Mouse (Mus musculus) cerebellum, postnatal 4 days (tissue): ENCODE measurements around the gene Arhgap15.

ENCODE experiments used
- DNase-seq, 2 experiments: peaks; one replicate each; pipeline ENCODE4 v3.0.0; 2022; ENCODE audit warnings: low spot score in 2 of 2, mixed read lengths in 1 of 2

Arhgap15 gene

GRCm38 (mm10) chr2:44184476-44184875 is 435.9 kb downstream of the Arhgap15 start:
- DNase-seq: no peak

GRCm38 (mm10) chr2:44190749-44191148 is 442.1 kb downstream of the Arhgap15 start:
- no peak for DNase-seq

DNA sequence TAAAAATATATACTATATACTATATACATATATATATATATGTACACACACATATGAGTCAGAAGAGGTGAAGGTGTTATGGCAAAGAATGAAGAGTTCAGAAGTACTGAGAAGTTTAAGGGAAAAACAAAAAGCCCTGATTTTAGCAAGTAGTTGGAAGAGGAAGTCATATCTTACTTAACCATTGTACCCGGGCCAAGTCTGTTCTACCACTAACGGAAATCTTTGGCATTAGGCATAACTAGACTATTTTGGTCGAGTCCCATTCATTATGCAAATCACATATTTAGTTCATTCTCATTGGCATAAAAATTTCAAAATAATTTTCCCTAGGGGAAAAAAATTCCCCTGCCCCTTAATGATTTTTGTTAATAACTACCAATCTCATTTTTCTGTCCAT is 443.4 kb downstream of the Arhgap15 start:
- DNase-seq: no peak

DNA sequence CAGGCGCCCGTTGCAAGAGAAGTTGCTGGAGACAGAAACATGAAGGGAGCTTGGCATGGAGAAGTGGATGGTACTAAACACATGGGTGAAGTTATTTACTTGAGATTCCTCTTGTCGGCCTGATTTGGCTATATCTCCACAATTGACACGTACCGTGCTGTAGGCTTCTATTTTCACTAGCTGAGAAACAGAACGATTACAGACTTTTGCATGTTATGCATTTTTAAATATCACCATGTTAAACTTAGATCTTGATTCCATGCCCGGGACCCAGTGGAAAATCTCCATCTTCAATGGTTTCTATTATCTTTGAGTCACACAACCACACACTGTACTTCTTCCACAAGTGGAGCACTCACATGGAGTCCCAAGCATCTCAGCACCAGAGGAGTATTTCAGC is 466.9 kb downstream of the Arhgap15 start:
- DNase-seq: no peak

- no peak for DNase-seq
These were observed 469.2 kb downstream of the Arhgap15 start for GRCm38 (mm10) chr2:44217811-44218210.

DNA sequence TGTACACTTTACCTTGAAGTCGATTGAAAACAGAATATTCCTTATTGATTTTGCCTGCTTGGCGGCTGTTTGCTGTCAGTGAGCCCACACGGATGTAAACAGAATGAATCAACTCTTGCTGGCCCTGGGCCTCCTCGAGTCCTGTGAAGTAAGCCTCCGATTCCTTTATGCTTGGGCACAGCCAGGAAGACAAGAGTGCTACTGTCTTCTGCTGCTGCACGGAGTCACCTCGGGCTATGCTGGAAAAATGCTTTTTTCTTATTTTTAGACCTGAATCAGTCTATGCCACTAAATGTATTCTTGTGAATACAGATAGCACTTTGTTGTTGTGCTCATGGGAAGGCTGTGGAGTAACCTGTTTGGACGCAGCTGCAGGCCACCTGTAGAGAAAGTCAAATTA is 469.7 kb downstream of the Arhgap15 start:
- DNase-seq: no peak

DNA sequence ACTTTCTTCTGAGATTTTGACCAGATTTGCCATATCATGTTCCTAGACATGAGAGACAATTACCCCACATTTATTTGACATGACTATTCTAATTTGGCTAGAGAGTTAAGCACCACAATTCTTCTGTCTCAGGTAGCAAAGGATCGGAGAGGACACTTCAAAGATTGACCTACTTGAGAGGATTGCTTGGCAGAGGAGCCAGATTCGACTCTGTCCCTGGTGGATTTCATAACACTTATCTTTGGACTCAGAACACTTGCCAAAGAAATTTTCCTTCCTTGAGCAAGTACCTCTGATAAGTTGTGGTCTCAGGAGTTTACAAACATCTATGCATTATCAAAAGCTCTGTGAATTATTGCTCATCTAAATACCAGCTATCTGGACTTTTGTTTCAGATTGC is 473.1 kb downstream of the Arhgap15 start:
- DNase-seq: no peak

- no peak for DNase-seq
These were observed 473.6 kb downstream of the Arhgap15 start for GRCm38 (mm10) chr2:44222176-44222753.

DNA sequence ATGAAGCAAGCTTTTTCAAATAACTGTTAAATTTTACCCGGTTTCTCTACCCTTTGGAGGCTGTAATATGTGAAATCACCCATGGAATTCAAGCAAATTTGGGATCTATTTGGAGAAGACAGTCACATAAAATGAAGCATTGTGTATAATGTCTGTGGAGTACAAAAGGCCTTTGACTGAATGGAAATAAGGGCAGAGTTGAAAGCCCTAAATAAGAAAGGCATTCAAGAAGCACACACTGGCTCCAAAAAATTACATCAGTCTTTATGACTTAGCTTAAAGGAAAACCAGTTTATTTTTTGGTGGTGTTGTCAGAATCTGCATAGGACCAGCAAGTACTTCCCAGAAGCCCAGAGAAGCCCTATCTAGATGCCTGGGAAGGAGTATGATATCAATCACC is 486.2 kb downstream of the Arhgap15 start:
- DNase-seq: no peak

- DNase-seq: no peak
These were observed 493.2 kb downstream of the Arhgap15 start for GRCm38 (mm10) chr2:44241657-44242454.

DNA sequence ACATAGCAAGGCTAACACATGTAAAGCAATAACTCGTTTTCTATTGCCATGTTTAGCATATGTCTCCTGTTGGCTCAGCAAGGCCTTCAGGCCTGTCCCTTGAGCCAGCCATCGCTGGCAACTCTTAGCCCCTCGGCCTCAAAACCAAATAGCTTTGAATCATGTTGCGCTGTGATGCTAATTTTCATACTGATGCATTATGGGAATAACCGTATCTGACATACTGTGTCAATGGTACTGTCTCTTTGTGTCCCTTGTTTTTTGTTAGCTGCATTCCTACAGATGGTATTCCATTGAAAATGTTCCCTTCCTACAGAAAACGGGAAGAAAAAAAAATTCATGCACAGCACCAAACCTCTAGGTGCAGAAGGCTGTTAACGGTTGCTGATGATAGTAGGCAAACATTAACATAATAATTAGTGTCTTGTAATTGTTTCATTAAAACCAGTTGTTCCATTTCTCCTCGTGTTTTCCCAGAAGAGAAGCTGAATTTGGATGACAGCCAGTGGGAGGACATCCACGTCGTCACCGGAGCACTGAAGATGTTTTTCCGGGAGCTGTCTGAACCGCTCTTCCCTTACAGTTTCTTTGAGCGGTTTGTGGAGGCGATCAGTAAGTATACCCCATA is 494.1 kb downstream of the Arhgap15 start:
- DNase-seq: no peak

DNA sequence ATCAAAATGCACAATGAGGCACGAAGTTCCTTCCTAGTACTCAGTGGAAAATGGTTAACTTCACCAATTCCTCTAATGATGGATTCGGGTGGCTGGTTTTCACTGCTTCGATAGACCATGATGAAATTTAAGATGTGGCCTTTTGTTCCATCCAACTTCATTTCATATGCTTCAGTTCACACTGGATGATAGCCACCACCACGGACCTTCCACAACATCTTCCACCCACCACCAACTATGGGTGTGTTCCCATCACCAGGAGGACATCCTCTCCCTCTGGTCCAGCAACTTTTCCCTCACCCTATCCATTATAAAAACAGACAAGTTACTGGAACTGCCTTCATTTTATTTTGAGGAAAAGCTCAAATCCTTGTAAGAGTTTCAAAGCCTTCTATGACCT is 506.7 kb downstream of the Arhgap15 start:
- DNase-seq: no peak

GRCm38 (mm10) chr2:44257946-44258345 is 509.3 kb downstream of the Arhgap15 start:
- no peak for DNase-seq

GRCm38 (mm10) chr2:44271455-44272346 is 523.1 kb downstream of the Arhgap15 start:
- DNase-seq: no peak

DNA sequence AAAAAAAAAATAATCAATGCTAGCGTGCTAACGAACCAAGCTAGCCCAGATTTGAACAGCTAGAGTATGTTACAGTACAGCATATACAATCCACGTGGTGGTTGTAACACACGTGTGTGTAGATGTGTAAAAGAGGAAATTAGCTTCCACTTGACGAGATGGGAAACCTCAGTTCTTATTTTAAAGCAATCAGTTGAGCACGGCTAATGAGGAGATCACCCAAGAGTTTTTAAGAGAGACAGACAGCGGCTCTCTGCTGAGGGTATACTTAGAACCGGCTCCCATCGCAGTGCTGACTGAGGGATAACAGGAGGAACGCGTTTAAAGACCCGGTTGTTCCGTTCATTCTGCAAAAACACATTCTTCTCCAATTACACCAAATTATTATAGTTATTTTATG is 524.0 kb downstream of the Arhgap15 start:
- no peak for DNase-seq

- DNase-seq: no peak
These were observed 525.8 kb downstream of the Arhgap15 start for GRCm38 (mm10) chr2:44274425-44274824.

- no peak for DNase-seq
These were observed 537.6 kb downstream of the Arhgap15 start for GRCm38 (mm10) chr2:44286181-44286719.

DNA sequence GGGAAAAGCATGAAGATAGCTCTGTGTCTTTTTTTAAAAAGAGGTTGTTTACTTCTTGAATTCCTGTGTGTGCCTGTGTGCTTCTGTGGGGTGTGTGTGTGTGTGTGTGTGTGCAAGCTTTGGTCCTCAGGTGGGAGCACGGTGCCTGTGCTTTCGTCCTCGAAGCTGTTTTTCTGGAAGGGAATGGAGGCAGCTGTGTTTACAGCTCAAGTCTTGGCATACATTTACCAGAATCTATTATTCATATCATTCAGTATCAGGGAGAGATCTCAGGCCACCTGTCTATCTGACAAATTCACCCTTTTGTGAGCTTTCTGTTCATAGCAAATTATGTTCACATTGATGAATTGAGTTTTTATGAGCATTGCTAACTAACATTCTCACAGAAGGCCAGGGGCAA is 550.5 kb downstream of the Arhgap15 start:
- no peak for DNase-seq

DNA sequence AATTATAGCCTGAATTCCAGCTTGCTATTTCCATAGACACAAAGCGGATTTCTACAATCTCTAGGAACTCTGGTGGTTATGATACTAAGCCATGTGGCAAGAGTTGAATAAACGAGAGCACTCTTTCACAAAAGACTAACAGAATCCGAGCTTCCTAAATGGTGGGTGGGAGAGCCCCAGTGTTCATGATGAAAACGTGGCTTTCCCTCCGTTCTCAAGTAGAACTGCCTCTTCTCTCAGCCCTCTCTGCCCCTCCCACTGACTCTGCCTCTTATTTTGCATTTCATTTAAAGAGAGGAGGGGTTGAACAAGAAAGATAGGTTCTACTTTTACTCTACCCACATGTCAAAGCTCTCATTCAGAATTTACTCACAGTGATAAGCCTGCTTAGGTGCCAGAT is 551.3 kb downstream of the Arhgap15 start:
- no peak for DNase-seq

DNA sequence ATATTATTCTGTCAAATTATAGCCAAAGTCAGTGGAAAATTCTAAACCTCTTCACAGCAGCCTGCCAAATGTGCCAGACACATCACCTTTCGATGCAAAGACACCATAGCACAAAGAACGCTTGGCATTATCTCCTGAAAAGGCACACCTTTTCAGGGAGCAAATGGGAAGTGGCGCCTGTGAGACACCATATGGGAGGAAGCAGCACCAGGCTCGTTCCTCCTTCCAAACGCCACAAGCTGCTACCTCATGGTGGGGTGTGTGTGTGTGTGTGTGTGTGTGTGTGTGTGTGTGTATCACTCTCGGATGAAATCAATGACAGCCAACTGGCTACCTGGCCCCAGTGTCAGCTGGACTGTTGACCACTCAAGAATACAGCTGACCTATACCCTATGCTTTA is 551.8 kb downstream of the Arhgap15 start:
- no peak for DNase-seq

- DNase-seq: no peak
These were observed 555.8 kb downstream of the Arhgap15 start for GRCm38 (mm10) chr2:44304261-44304970.
